Mouse (Mus musculus) gastrocnemius, postnatal 25 days (tissue): Measurements from ENCODE around the gene Cers6. TPM values are rescaled to one million over a fixed set of nuclear protein-coding genes. Genes with fewer than 3 reads are reported as not detected.

Source experiments
- DNase-seq: peaks from one replicate; pipeline ENCODE4 v3.0.0; 2022
- total RNA-seq, 2 experiments: library from RNA; stranded (reverse); gene quantifications; 1 replicate in 1 of 2; 2 replicates in 1 of 2; pipeline ENCODE4 v1.2.3; 2021

The Cers6 gene
- total RNA-seq, 2 experiments from 2014 or later = 1.7 to 2.5 TPM

DNA sequence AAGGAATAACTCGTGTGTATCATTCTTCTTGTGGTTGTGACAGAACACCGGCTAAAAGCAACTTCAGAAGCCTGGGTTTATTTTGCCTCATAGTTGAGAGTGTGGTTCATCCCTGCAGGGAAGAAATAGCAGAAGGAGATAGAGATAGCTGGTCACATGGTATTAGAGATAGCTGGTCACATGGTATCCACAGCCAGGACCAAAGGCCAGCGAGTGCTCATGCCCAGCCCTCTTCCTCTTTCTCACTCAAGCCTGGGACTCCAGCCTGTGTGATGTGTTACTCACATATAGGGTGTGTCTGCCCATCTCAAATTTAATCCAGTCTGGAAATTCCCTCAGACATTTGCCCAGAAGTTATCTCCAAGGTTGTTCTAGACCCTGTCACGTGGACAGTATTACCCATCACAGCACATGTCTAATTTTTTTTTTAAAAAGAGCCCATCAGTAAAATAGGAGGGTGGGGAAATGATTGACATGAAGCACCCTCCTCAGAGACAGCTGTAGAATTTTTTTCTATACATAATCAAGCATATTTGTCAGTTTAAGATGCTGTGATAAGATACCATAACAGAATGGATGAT, 17.9 kb downstream of the Cers6 start:
- DNase-seq = no peak

- no peak for DNase-seq
Observed at GRCm38 (mm10) chr2:68884573-68884972, 23.3 kb downstream of the Cers6 start.

DNA sequence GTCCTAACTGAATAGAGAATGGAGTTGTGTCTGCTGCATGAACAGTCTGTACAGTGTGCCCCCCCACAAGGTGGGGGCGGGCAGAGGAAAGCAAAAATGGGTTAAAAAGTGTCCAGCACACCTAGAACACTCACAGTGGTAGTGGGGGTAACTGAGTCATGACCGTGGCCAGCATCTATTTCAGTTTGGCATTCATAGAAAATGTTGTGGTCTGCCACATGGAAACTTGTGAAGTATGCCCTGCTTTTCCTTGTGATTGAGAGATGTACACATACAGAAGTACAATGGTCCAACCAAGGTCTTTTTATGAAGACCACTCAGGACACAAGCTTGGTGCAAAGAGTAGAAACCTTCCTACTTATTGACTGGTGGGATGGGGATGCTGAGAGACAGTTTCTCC, 24.0 kb downstream of the Cers6 start:
- no peak for DNase-seq

DNA sequence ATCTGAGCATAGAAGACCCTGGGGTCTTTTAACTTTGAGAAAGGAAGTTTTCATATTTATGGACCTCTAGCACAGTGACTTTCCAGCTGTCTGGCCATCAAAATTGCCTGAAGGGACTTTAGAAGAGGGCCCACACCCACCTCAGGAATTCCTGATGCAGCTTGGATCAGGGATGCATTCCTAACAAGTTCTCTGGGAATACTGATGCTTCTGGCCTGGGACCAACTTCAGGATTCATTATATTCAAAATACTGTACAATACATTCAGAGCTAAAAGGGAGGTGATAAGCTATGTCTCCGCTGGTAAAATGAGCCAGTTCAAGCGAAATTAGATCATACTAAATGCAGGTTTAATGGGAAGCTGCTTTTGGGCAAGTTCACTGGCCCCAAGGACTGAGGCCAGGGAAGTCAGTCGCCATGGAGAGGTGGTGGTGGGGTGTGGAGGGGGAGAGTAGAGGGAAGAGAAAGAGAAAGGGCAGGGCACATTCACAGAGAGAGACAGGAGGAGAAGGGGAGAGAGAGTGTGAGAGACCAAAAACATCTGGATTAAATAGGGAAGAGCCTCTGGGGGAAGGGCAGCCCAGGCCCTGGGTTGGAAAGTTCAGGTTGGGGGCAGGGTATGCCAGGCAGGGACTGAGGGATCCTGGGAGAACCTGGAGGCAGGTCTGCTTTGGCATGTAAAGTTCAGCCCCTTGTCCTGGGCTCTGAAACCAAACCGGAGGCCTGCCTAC, 24.7 kb downstream of the Cers6 start:
- peak; percentile 26 for DNase-seq

GRCm38 (mm10) chr2:68886661-68887060, 25.4 kb downstream of the Cers6 start:
- peak; percentile 29 for DNase-seq

GRCm38 (mm10) chr2:68888094-68888705, 27.0 kb downstream of the Cers6 start:
- DNase-seq = no peak

- DNase-seq = no peak
Observed at GRCm38 (mm10) chr2:68889661-68890170, 28.5 kb downstream of the Cers6 start.

DNA sequence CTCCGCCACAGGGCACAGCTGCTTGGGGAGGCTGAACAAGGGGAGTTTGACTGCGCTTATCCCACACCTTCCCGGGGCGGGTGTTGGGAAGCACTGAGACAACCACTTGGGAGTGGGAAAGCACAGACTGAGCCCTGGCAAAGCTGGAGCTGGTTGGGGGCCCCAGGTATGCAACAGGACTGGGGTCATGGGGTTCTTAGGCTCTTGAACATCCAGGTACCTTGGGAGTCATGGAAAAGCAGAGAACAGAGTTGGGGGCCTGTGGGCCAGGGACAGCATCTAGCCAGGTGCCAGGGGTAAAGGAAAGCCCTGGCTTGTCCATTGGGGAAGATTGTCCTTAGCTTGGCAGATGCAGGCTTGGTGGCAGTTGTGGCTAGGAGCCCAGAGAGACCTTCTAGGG, 31.2 kb downstream of the Cers6 start:
- no peak for DNase-seq

- no peak for DNase-seq
Observed at GRCm38 (mm10) chr2:68895044-68895764, 34.0 kb downstream of the Cers6 start.

GRCm38 (mm10) chr2:68896196-68896595, 35.0 kb downstream of the Cers6 start:
- no peak for DNase-seq

DNA sequence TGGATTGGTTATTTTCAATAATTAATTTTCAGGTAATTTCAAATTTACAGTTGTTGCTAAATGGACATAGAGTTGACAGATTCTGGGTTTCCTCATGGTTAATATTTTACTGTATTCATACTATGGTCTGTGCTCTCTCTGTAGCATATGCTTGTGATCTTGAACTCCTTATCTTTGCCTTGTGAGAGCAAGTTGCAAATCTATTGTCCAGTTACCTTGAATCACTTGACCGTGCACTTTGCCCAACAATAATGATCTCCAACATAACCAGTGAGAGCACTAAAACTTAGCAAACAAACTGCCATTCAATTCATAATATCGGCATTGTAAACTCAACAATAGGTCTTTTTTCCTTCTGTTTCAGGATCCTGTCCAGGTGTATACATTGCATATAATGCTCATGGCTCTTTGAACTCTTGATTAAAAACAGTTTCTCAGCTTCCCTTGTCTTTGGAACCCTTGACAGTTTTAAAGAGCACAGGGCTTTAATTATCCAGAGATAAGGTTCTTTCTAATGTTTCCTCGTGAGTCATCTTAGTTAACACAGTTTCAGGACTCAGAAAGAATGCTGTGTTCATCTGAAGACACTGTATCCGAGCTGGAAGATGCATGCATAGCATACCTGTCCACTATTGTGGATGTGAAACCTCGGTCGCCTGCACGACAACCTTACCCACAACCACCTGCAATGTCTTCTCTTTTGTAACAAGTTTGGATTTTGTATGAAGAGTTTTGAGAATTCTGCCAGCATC, 38.7 kb downstream of the Cers6 start:
- no peak for DNase-seq

GRCm38 (mm10) chr2:68900640-68901378, 39.6 kb downstream of the Cers6 start:
- no peak for DNase-seq

- DNase-seq = no peak
Observed at GRCm38 (mm10) chr2:68901708-68902107, 40.5 kb downstream of the Cers6 start.

GRCm38 (mm10) chr2:68902546-68902945, 41.3 kb downstream of the Cers6 start:
- no peak for DNase-seq

DNA sequence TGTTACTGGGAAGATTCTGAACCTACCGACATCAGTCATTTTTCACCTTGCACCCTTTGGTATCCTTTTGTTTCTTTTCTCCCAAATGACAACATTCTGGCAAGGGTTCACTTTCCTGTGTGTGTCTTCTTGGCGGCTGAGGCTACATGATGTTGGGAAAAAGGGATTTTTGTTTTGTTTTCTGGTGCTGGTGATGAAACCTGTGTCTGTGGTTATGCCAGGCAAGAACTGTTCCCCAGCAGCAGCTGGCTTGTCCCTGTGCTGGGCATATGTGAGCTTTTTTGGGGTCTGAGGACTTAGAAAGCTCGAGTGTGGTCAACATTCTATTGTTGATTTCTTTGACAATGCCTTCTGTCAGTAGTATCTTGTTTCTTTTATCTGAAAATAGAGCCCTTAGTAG, 45.7 kb downstream of the Cers6 start:
- no peak for DNase-seq

DNA sequence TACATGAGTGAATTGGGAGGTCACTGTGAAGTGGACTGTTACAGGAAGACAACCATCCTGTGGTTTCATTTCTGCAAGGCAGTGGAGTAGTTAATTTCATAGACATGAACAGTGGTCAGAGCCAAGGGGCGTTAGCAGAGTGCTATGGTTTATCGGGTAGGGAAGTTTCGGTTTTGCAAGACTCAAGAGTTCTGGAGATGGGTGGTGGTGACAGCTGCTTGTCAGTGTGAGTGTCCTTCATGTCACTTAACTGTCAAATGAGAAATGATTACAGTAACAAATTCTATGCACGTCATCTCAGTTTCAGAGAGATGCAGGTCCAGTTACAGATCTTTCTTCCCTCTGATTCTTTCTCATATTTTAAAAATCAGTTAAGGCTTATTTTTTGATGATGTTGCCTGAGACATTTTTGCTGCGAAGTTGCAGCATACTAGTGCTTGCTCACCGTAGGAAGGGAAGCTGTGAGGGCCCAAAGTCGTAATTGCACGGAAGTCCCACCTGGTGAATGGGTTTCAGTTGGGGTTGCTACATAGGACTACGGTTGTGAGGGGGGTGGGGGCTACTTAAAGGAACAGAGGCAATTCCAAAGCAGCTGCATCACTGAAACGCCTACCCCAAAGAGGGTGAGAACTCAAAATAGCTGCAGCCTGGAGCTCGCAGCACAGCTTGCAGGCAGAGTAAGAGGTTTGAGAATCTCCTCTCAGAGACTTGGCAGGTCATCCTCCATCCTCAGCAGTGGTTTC, 46.7 kb downstream of the Cers6 start:
- DNase-seq = no peak

DNA sequence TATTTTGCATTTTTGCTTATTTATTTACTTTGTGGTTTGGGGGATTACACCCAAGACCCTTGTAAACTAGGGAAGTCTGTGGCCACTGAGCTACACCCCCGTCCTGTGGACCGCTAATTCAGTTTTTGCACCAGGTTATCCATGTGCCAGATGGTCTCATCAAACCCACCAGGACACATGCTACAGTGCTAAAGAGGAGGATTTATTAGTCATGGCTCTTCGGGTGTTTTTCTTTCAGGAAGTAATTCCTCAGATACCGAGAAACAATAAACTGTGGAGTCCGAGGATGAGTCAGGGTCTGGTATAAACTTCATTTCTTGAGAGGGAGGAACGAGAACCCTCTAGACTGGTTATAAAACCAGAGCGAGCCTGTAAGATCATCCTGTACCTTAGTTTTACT, 49.5 kb downstream of the Cers6 start:
- DNase-seq = no peak

DNA sequence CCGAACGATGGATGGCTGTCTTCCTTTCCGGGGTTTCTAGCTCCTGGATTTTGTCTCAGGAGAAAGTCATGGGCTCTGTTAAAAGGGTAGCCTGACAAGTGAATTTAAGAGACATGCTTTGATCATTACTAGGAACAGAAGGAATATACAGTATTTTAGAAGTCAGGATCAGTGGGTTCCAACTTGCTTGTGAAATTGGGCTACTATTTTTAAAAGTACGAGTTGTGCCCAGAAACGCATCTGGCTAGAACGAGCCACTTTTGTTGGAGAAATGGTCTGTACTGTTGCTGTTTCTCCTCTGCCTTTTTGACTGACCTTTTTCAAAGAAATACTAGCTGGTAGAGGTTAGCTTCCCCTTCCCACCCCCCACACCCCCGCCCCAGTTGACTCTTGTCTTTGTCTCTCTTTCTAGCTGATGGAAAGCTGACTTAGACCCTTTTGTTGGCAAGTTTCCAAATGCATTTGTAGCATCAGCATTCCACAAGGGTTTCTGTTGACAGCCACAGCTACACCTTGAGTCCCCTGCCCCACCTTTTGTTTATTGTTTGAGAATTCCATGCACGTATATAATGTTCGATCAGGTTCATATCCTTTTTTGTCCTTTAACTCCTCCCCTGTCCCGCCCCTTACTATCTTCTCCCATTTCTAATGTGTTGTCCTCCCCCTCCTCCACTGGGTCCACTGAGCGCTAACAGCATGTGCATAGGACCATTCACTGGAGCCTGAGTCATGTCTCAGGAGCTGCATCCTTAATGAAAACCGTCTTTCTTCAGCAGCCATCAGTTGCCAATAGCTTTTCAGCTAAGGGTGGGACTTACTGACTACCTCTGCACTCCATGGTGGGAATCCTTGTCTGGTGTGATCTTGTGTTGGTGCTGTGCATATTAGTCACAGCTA, 50.6 kb downstream of the Cers6 start:
- no peak for DNase-seq

DNA sequence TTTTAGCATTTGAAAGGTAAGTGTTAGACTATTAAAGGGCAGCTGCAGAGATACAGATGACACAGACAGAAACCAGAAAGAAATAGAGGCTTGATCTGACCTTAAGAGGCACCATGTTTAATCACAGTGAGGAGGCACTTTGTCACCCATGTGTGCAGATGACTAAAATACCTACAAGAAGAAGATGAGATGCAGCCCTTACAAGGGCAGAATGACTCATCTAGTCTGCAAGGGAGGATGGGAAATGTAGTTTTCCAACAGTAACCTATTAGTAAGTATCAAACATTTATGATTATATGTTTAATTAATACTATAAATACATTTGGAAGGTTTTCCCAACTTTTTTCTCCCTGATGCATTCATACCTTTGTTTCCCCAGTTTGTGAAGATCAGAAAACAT, 54.5 kb downstream of the Cers6 start:
- DNase-seq = no peak

DNA sequence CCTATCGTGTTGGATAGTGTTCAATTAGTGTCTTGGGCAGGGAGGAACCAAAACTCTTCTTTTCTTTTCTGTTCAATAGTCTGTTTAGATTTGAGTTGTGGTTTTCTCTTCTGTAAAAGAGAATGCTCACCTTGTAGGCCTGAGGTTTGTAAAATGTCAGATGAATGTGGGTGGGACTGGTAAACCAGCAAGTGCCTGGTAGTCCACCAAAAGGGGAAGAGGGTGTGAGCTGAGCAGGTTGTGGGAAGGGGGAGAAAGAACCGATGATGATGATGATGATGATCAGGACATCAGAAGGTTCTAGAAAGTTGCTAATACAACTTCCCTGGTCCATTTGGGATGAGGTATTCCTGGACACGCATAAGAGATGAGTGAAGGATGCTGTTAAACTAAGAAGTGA, 55.1 kb downstream of the Cers6 start:
- no peak for DNase-seq
